Mouse (Mus musculus) CD4-positive, CD25-positive, alpha-beta regulatory T cell, adult 2 months (primary cell): ENCODE measurements around the gene Zcchc9.

ENCODE experiments used
- DNase-seq: peaks from one replicate; pipeline ENCODE4 v3.0.0-alpha.2; 2012; ENCODE audit warnings: low read depth, low spot score

Gene Zcchc9

GRCm38 (mm10) chr13:91761654-91762445 is 45.7 kb downstream of the Zcchc9 start:
- no peak for DNase-seq

DNA sequence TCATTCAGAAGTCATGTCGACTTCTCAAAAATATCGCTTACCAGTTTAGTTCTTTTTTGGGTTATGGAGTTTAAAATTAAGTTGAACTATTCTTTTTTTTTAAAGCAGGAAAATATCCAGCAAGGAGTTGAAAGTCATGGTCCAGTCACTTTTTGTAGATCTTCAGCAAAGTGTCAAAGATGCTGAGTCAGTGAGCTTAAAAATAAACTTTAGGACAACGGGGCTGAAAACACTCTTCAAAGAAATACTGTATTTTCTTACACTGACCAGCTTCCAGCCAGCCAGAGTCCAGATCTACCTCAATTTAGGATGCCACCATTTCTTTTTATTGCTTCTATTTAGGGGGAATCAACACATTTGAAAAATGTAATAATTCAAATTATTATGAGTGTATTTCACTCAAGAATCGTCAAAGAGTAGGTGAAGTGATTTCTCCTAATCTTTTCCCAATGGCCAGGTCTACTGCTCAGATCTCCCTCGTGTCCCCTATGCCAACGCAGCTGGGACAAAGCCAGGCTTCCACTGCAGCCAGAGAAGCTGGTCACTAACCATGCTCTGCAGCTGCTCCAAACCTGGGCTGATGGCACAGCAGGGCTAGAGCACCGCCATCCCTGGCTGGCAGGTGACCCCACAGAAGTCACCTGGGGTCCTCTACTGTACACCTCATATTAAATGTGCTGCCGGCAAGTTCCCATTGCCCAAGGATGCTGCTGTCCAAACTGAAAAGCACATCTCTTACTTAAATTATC is 47.0 kb downstream of the Zcchc9 start:
- DNase-seq, result no peak

DNA sequence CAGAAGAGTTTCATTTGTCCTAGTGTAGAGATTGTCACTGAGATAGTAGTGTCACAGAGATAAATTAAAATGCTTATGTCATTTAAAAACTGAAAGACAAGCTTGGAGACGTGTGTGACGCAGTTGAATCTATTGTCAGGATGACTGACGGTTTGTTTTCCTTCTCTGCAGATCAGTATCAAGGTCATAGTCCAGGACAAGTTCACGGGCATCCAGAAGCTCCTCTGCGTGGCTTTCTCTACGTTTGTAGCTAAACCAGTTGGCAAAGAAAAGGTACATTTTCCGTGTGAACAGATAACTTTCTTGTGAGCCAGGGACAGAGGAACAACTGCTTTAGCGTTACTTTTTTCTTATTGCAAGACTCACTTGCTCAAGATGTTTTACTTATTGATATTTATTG is 47.7 kb downstream of the Zcchc9 start:
- DNase-seq, result no peak

DNA sequence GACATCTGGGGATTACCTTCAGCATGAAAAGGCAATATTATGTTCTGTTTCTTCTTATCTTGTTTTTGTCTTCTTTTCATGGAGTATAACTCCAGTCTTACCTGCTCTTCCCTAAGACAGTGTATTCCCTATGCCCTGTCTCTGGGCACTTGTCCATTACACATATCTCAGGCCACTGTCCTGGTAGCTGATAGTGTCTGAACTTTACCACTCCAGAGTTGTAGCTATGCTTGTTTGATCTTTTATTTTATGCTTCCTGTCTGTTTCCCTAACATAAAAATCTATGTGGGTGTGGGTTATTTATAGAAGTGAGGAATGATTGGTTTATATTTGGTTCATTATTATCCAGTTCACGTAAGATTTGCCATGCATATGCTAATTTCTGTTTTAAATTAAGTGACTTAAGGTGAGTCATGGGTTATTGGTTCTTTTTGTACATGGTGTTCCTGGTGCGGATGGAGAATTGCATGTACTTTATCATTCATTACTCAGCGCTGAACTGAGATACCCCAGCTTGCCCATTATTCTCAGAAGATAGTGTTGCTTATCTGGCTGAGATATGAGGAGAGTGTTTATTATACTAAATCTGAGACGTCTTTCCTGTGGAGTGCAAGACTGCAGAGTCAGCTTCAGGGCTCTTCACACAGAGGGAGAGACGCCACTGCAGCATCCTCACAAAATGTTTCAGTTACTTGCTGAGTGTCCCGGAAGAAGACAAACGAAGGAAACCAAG is 49.0 kb downstream of the Zcchc9 start:
- no peak for DNase-seq

DNA sequence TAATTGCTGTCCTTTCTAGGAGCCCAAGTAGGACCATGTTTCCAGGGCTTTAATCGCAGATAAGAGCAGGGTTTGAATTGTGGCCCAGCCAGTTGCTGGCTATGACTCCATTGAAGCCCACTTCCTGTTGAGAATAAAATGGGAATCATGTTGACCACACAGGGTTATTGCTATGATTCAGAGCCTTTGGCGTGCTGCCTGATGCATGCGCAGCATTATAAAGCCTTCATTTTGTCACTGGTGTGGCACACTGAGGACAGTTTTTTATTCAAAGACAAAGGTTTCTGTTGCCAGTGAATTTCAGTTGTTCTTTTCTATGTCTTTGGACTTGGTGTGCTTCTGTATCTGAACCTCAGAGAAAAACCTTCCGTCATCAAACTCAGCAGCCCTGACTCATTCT is 51.3 kb downstream of the Zcchc9 start:
- no peak for DNase-seq

- DNase-seq, result no peak
These were observed 52.7 kb downstream of the Zcchc9 start for GRCm38 (mm10) chr13:91754762-91755161.

DNA sequence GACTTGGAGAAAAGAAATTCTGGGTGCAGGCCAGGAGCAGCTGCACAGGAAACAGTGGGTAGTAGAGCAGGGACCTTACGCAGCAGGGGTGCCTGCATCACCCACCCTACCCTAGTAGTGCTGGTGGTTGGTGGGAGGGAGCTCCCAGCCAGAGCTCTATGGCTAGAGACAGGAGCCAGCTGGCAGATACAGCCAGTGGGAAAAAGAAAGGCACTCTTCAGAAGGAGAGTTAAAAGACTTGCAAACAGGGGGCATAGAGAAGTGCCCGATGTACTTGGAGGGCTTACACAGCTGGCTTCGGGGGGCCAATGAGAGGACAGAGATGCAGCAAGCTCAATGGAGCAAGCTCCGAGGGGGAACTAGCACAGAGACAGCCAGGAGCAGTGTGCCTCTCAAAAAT is 53.8 kb downstream of the Zcchc9 start:
- no peak for DNase-seq

DNA sequence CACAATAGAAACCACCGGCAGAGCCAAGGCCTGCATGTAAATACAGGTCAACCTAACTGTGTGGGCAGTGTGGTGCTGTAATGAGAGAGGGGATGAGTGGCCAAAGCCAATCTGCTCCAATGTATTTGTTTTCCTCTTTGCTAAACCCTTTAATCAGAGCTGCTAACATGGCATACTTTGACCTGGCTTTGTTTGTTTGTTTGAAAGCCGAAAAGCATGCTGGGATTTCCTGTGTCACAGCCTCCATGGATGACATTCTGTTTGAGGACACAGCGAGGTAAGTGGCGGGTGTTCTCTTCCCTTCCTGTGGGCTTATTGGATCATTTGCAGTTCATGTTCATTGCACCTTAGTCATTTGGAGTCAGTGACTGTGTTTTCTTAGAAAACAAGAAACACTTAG is 57.5 kb downstream of the Zcchc9 start:
- no peak for DNase-seq

- no peak for DNase-seq
These were observed 59.1 kb downstream of the Zcchc9 start for GRCm38 (mm10) chr13:91748401-91748800.
